Mouse (Mus musculus) CH12F3 (cell line): ENCODE data around the gene Arhgef25.
"Not testable (repeated sequence)": the region's sequence is repeated elsewhere in the genome, so short reads cannot be mapped to it uniquely, and the experiment has no call there.

Experiments used
- in situ Hi-C: fragments of 300-500 bp; cut with MboI; formaldehyde crosslinking; loops from 2 replicates; pipeline ENCODE4 v1.14.3; 2020; ENCODE audit warnings: low sequenced_read_pairs

Arhgef25 gene

DNA sequence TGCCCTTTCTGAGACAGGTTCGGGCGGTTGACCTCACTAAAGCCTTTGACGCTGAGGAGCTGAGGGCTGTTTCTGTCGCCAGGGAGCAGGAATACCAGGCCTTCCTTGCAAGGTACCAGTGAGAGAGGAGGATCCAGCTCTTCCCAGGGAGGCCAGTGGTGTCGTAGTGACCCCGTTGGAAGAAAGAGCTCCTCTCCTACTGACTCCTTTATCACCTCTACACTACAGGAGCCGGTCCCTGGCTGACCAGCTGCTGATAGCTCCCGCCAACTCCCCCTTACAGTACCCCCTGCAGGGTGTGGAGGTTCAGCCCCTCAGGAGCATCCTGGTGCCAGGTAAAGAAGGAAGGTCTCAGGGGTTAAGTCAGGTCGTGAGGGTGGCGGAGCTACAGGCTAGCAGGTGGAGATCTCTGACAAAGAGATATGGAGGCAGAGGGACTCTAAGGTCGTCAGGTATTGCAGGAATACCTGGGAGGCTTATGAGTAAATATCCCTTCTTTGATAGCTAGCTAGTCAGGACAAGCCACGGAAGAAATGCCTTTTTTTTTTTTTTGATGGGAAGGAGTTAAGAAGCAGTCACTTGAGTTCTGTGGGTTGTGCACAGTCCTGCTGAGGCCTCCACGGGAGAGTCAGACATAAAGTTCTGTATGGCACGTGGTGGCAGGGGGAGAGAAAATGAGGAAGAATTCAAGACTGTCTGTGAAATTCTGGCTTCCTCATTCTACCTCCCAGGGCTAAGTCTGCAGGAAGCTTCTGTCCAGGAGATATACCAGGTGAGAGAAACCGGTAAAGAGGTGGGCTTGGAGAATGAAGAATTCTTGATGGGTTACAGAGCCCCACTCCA, 22.9 kb downstream of the Arhgef25 start:
- in situ Hi-C loops, result no loop called here

DNA sequence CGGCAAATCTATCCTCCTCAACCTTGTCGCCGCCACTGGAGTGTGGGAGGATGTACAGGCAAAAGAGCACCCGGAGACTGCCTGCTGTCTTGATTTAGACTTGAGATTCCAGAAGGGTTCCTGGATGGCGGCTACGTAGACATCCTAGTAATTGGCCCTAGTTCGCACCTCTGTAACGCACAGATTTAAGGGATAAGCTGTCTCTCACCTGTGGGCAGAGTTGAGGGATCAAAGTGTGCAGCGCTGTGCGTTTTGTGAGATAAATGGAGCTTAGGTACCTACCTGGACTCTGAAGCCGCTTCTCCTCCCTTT, 23.5 kb downstream of the Arhgef25 start:
- in situ Hi-C loops, result no loop called here

DNA sequence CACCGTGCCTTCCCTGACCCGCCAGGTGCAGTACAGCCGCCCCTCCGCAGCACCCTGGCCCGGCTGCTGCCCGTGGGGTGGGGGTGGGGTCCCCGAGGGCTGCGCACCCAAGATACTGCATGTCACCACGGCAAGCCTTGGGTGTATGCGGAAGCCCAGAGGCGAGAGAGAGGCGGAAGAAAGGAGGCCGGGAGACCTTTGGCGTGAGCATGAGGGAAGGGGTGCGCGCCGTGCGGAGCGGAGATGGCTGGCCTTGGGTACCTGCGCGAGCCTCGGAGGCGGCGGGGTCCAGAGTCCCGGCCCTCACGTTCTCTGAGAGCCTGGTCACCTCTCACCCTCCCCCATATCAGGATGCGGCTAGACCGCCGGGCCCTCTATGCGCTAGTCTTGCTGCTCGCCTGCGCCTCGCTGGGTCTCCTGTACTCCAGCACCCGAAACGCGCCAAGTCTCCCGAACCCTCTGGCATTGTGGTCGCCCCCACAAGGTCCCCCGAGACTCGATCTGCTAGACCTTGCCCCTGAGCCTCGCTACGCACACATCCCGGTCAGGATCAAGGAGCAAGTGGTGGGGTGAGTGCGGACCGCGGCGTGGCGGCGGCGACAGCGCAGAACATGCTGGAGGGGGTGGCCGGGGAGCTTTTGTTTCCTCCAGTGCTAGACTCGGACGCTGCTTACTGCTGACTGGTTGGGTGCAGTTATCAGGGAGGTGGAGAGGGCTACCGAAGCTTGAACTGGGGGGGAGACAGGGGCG, 24.1 kb downstream of the Arhgef25 start:
- in situ Hi-C loops, result no loop called here

DNA sequence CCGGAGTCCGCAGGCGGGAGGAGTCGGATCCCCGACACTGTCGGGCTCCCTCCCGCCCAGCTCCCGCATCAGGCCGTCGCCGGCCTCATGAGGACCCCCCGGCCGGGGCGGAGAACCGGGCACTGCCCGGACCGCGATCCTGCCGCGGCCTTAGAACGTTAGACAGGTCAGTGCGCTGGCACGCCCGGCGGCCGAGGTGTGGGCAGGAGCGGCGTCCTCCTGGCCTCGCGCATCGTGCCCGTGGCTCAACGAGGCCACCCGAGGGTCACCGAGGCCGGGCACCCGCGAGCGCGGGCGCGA, 24.6 kb downstream of the Arhgef25 start:
- in situ Hi-C loops, result no loop called here

DNA sequence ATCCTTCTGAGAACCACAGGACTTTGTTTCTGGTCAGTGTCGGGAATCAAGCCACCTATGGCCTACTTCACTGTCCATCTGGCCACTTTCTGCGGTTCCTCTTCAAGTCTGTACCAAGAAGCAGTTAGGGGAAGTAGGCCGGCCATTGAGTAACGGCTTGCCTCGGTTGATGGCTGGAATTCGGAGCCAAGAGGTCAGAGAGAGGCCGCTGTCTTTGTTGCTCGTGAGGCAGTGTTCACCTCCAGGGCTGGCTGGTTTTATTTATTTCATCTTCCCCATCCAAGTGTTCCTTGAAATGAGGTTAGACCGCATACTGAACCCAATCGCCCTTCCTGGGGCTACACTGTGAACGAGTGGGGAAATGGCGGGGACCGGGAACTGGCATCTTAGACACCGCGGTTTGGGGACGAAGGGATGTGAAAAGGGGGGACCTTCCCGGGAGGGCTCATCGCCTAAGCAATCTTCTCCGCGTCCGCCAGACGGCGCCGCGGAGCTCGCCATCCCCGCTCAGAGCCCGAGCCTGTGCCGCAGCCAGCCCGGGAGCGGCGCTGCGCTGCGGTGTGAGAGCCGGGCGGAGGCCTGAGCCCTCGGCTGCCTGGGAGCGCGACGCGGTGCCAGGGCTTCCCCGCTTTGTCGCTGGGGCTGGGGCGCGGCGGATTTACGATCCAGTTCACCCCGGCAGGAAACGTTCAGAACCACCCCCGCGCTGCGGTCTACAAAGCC, 25.1 kb downstream of the Arhgef25 start, which contains the start of gene B4galnt1:
B4galnt1 (plus strand) TSS at position 595 of the 723 bp plus-strand sequence.
- in situ Hi-C loops, result no loop called here

DNA sequence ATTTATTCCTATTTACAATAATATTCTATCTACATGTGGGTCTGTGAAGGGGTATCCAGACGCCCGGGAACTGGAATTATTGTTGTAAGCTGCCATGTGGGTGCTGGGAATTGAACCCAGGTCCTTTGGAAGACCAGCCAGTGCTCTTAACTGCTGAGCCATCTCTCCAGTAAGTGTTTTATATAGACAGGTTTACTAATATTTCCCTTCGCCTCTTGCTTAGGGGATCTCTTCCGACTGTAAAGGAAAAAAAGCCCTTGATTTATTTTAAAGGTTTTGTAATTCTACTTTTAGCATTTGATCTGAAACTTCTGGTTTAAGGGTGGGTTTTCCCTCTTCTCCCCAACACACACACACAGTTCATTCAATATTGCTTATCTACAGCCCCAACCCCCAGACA, 25.7 kb downstream of the Arhgef25 start:
- in situ Hi-C loops, result no loop called here

DNA sequence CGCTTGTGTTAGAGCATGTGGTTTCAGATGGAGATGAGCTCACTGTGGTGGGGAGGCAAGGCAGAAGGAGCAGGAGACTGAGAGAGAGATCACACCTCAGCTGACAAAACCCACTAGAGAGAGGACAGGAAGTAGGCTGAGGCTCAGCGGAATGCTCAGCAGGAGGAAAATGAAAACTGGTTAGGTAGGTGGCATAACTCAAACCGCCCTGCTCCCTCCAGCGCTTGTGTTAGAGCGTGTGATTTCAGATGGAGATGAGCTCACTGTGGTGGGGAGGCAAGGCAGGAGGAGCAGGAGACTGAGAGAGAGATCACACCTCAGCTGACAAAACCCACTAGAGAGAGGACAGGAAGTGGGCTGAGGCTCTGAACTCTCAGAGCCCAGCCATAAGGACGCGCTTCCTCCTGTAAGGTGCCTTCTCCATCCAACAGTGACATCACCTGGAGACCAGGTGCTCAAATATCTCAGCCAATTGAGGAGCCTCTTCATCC, 27.1 kb downstream of the Arhgef25 start:
- in situ Hi-C loops, result not testable (repeated sequence)

DNA sequence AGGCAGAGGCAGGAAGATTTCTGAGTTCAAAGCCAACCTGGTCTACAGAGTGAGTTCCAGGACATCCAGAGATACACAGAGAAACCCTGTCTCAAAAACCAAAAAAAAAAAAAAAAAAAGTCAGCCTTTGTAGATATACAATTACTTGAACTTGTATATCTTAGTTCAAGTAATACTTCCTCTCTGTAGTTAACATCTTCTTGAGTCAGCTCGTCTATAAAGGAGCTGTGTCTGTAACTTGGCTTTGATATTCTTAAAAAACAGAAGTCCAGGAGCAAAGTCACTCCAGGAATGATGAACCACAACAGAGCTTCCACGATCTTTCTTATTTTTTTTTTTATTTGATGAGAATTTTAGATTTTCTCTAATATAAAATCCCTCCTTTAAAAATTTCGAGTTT, 29.2 kb downstream of the Arhgef25 start:
- in situ Hi-C loops, result no loop called here

DNA sequence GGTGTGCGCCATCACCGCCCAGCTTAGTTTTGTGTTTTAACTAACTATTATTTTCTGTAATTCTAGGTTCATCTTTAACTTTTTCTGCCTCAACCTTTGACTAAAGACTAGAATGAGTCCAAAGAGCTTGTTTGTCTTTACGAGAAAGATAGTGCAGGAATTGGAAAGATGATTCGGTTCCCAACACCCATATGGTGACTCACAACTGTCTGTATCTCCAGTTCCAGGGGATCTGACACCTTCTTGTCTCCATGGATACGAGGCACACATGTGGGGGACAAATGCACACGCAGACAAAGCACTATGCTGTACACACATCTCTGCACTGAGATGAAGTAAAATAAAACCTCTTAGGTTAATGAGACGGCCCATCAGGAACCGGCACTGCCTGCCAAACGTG, 29.8 kb downstream of the Arhgef25 start:
- in situ Hi-C loops, result no loop called here

DNA sequence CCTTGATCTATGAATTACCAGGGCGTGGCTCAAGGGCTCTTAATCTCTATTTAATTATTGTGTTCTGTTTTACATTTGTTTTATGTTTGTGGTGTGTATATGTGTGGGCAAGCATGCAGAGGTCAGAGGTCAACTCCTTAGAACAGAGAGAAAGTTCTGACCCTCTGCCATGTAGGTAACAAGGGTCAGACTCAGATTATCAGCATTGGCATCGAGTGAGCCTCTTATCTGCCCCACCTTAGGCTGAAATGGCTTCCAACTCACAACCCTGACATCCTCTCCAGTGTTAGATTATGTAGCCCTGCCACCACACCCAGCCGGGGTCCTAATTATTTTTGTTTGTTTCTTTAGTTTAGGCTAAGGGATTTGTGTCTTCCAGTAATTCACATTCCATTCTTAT, 31.4 kb downstream of the Arhgef25 start:
- in situ Hi-C loops, result no loop called here

DNA sequence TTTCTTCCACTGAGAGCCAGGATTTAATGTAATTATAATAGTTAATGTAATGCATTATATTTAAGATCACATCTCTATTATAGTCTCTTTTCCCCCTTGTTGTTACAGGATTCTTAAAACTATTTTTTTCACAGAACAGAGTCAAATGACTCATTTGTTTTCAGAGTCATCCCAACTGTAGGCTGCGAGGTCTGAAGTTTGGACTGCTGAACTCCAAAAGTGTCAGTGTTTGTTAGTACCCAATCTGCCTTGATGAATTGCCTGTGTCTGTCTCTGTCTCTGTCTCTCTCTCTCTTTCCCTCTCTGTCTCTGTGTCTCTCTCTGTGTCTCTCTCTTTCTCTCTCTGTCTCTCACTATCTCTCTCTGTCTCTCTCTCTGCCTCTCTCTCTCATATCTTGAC, 33.4 kb downstream of the Arhgef25 start:
- in situ Hi-C loops, result no loop called here

DNA sequence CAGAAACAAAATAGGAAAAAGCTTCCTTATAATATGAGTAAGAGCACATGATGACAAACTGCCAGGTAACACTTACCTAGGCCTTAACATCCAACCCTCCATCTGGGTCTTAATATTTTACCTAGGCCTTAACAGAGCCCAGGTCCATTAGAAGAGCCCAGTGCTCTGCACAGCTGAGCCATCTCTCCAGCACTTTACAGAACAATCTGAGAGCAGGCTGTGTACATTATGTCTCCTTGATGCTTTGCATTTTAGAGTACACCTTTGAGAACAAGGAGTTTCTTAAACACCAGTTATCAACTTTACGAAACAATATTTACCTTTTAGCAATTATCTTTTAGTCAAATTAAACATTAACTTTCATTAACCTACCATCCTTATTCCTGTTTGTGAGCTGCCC, 33.8 kb downstream of the Arhgef25 start:
- in situ Hi-C loops, result no loop called here

DNA sequence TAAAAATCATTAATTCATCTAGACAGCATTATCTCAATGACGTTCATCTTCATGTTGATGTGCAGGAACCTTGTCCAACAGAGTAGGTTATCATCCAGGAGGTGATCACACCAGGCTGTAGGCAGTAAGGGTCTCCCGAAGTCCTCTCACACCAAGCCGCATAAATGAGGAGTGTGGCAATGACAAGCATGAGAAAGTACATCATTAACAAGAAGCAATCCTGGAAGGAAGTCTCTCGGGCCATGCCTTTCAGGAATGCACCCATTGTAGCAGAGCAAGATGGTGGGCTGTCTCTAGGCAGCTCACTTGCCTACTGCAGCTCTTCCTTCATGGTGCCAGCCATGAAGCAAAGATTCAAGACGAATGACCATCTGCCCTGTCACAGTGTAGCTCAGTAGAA, 35.2 kb downstream of the Arhgef25 start:
- in situ Hi-C loops, result no loop called here

DNA sequence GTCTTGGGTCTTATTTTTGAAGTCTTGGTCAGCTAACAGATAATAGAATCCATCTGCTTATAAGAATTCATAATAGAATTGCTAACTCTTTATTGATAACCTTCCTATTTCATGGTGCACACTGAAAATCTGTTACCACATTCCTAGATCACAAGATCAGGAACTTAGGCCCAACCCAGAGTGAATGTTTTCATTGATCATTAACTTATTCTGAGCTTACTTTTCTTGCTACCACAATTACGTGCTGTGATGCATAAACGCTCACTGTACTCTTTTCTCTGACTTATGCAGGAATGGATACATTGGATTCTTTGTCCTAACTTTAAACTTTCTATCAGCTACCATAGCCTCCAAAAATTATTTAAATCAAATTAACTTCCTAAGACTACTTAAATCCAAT, 35.6 kb downstream of the Arhgef25 start:
- in situ Hi-C loops, result no loop called here

DNA sequence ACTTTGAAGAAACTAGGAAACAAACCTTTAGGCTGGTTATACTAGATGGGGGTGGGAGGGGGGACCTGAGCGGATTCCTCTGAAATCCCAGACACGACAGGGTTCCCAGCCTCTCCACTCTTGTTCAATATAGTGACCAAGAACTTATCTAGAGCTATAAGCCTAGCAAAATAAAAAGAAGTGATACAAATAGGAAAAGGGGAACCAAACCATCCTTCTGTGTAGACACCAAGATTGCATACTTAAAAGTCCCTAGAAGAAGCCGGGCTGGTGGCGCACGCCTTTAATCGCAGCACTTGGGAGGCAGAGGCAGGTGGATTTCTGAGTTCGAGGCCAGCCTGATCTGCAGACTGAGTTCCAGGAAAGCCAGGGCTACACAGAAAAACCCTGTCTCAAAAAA, 36.6 kb downstream of the Arhgef25 start:
- in situ Hi-C loops, result no loop called here

DNA sequence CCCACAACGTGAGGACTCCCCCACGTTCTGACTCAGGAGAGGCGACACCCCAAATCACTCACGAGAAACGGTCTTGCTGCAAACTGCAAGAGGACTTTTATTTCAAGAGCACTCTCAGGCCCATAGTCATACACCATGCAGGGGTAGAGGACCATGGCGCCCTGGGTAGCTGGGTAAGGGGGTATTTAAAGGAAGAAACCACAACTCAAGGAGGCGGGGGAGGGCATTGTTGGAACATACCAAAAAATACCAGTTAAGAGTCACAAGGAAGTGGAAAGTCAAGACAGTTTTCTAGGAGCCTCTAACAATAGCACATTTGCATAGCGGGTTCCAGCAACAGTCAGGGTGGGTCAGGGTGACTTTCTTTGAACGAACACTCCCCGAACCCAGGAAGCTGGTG, 37.3 kb downstream of the Arhgef25 start:
- in situ Hi-C loops, result not testable (repeated sequence)

DNA sequence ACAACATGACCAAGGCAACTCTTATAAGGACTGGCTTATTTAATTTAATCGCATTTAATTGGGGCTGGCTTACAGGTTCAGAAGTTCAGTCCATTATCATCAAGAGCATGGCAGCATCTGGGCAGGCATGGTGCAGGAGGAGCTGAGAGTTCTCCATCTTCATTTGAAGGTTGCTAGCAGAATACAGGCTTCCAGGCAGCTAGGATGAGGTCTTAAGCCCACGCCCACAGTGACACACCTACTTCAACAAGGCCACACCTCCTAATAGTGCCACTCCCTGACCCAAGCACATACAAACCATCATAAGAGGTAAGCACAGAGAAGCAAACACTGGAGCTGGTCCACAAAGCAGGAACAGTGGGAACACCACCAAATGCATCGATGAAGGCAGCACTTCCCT, 38.6 kb downstream of the Arhgef25 start:
- in situ Hi-C loops, result not testable (repeated sequence)

DNA sequence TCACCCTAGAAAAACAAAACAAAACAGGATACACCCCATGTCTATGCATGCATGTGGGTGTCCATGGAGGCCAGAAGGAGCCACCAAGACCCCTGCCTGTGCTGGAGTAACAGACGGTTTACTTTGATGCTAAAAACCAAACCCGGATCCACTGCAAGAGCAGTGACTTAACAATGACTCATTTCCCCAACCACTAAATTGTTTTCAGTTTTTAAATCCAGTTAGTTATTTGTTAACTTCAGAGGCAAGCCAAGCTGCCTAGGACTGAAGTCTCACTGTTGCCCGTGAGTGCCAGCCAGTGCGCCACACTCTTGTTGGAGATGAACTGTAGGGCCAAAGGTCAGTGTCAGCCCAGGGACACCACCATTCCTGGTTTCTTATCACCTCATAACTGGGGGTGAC, 39.4 kb downstream of the Arhgef25 start:
- in situ Hi-C loops, result no loop called here

DNA sequence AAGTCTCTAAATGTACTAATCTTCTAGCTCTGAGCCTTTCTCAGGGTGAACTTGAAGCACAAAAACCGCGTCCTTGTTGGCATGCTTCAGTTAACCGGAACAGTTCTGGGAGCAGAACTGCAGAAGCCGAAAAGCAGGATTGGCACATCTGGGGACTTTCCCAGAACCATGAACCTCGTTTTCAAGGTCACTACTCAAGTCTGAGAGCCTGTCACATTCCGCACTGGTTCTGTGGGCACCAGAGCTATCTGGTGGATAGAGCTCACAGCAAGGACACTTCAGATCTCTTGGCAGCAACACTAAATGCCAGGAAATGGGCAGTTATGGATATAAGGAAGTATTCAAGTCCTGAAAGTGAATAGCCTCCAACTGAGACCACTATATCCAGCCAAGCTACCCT, 42.7 kb downstream of the Arhgef25 start:
- in situ Hi-C loops, result no loop called here

DNA sequence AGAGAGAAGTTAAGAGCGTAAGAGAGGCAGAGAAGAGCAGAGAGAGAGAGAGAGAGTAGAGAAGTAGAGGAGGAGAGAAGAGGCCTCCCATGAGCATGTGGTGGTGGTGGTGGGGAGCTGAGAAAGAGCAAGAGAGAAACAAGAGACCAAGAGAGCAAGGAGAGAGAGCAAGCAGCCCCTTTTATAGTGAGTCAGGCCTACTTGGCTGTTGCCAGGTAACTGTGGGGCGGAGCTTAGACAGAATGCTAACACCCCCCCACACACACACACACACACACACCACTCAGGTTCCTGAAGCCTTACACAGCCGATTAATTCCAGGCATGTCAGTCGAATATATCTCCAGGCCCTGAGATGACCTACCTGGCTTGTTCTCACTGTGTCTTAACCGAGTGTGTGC, 44.6 kb downstream of the Arhgef25 start:
- in situ Hi-C loops, result no loop called here

DNA sequence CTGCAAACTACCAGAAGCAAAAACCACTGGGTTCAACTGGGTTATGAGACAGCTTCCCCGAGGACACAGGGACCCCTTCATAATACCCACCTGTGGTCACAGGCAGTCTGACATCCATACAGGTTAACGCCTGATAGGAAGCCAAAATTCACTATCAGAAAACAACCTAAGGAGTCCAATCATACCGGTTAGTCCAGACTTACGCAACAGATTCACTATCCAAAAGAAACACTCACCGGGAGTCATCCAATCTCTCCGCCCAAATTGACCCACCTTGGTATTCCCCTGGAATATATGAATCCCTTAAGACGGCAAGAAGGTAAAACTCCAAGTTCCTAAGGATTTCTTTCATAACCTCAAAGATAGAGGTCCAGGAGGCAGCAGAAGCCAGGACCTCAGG, 45.3 kb downstream of the Arhgef25 start:
- in situ Hi-C loops, result no loop called here

DNA sequence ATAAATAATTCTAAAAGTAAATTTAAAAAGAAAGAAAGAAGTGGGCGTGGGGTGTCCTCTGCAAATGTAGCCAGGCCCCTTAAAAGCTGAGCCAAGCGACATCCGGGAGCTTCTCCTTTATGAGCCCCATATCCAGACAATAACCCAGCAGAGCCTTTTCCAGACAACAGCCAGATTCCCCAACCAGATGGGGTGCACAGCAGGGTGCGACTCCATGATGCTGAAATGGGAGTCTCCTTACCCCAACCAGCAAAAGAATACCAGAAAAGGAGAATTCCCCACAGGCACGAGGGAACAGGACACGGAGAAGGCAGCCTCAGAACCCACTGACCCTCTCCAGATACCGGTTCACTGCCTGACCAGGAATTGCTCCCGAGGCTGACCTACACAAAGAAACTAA, 46.7 kb downstream of the Arhgef25 start:
- in situ Hi-C loops, result no loop called here
